Mouse (Mus musculus) lung, adult 2 months (tissue): ENCODE data around the gene Gipr.

Experiments used
- CTCF ChIP-seq: fragments of 200-500 bp; IDR thresholded peaks from 2 replicates; pipeline ENCODE4 v1.5.1; 2011; ENCODE audit warnings: mild to moderate bottlenecking, low read length, control low read depth; ENCODE audit not compliant: insufficient read depth
- POLR2A ChIP-seq: fragments of 200-500 bp; IDR thresholded peaks from 2 replicates; pipeline ENCODE4 v1.6.1; 2011; ENCODE audit warnings: low read depth, mild to moderate bottlenecking, control low read depth, low read length, borderline replicate concordance; ENCODE audit errors: extremely low read depth

DNA sequence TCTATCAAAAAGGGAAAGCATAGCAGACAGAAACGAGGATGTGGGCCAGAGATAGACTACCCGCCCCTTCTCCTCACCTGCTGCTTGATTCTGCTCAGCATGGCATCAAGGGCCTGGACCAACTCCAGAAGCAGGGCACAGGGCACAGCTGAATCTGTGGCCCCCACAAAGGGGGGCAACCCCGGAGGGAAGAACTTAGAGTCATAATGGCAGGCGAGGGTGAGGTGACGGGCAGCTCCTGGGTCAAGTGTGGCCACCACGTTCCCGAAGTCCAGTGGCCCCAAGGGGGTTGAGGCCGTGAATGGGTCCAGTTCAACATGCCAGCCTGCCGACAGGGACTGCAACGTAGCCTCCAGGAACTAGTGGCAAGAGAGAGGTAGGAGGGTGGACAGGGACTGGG is 19.1 kb downstream of the Gipr start:
- TF ChIP-seq CTCF (no peak), POLR2A (no peak)
